Mouse (Mus musculus): ENCODE results near the gene Npm3. TPM values are rescaled to one million over a fixed set of nuclear protein-coding genes. Genes with fewer than 3 reads are reported as not detected.

Gene Npm3
- polyA plus RNA-seq, 1 experiment from 2014 or later: 20.6 TPM

DNA sequence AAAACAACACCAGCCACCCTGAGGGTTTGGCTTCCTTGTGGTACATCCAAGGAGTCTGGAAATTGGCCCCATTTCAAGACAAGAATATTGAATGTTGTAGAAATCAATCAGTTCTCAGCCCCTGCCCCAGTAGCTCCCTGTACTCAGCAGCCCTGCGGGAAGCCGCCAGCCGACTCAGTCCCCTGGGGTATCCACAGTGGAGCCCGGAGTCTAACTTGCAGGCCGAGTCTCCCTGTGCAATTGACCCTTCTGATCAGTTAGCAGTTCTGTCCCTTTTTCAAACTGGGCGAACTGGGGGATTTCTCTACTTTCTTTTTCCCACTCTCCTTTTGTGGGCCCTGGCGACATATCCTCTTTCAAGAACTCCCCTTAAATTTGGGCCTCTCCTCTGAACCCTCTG lies 8.6 kb downstream of the Npm3 start:
- H3K4me3 ChIP-seq: no peak overlapping the region
- no peak overlapping the region for H3K27ac ChIP-seq
- peaks cover 97% of the 10 kb centered on the region for H3K27me3 ChIP-seq
- H3K9me3 ChIP-seq: no peaks in the 10 kb centered on the region
- no peak overlapping the region for H3K9ac ChIP-seq
- no peak overlapping the region for H3K4me2 ChIP-seq
- 8% methylated on average over 7 of the region's 7 CpGs for WGBS
- H3K4me1 ChIP-seq: peaks cover 51% of the 10 kb centered on the region
- no peak for ATAC-seq (ENCODE audit: insufficient number of reproducible peaks, low FRiP score, low TSS enrichment, low read depth)
- no peaks in the 10 kb centered on the region for H3K36me3 ChIP-seq

DNA sequence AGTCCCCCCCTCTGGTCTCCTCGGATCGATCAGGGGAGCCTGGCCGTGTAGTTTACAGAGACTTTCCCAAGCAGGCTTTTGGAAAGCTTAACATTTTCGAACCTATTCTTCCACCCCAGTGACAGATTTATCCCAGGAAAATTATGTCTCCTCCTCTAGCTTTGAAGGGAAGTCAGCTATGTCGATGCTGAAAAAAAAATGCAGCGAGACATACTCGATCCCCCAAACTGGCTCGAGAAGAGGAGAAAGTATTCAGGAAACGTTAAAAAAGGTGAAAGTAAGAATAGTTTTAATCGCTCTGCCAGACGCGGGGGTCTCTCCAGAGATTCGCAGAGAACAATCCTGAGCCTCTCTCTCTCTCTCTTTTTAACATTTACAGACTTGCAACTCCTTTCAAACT lies 9.2 kb downstream of the Npm3 start:
- H3K27me3 ChIP-seq: peaks cover 97% of the 10 kb centered on the region
- no peaks in the 10 kb centered on the region for H3K36me3 ChIP-seq
- H3K4me3 ChIP-seq: no peak overlapping the region
- H3K4me1 ChIP-seq: peaks cover 47% of the 10 kb centered on the region
- H3K4me2 ChIP-seq: no peak overlapping the region
- no peak for ATAC-seq (ENCODE audit: insufficient number of reproducible peaks, low FRiP score, low TSS enrichment, low read depth)
- no peaks in the 10 kb centered on the region for H3K9me3 ChIP-seq
- H3K27ac ChIP-seq: no peak overlapping the region
- 7% methylated on average over 13 of the region's 13 CpGs for WGBS
- H3K9ac ChIP-seq: no peak overlapping the region

DNA sequence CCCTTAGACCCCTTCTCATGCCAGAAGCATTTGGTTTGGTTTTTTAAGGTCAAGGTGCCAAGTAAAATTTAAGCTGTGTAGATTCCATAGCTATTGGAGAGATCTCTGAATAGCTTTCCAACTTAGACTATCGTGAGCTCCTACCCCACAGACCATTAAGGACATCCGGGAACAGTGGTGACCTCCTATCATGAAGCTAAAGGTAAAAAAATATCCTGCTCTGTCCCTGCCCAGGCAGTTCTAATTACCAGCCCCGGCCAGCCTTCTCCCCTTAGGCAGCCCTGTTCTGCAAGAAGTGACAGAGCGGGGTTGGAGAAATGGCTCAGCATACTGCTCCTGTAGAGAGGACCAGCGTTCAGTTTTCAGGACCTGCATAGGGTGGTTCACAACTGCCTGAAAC lies 10.9 kb downstream of the Npm3 start:
- peaks cover 50% of the 10 kb centered on the region for H3K4me1 ChIP-seq
- H3K27me3 ChIP-seq: peaks cover 97% of the 10 kb centered on the region
- no peak overlapping the region for H3K4me2 ChIP-seq
- no peak overlapping the region for H3K27ac ChIP-seq
- no peak overlapping the region for H3K4me3 ChIP-seq
- no peaks in the 10 kb centered on the region for H3K36me3 ChIP-seq
- H3K9me3 ChIP-seq: no peaks in the 10 kb centered on the region
- 51% methylated on average over 5 of the region's 5 CpGs for WGBS
- no peak for ATAC-seq (ENCODE audit: insufficient number of reproducible peaks, low FRiP score, low TSS enrichment, low read depth)
- no peak overlapping the region for H3K9ac ChIP-seq

DNA sequence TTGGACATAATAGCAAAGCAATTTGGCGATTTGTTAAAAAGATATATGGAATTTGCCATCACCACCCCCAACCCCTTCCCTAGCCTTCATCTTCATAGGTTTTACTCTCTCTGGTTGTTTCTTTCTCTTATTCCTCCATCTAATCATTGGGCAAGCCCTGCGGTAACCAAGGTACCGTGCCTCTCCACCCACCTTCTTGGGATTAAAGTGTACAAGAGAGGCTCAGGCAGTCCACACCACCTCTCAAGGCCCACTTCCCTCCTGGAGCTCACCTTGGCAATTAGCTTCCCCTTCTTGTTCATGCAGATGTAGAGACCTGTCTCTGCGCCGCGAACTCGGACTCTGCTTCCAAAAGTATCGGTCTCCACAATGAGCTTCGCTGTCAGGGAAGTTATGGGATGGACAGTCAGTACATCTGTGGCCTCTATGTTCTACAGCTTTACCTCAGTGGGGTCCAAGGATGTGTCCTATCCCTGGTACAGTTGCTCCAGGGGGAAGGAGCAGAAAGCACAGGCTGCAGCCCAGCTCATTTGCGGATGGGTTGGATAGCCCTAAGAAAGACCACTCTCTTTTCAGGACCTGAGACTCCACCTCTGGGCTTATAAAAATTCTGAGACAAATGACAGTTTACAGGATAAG lies 11.4 kb downstream of the Npm3 start:
- Histone ChIP-seq H3K27me3 (peaks cover 97% of the 10 kb centered on the region), H3K4me1 (peaks cover 48% of the 10 kb centered on the region), H3K9ac (no peak overlapping the region), H3K4me3 (no peak overlapping the region), H3K27ac (no peak overlapping the region), H3K36me3 (no peaks in the 10 kb centered on the region), H3K9me3 (no peaks in the 10 kb centered on the region), H3K4me2 (no peak overlapping the region)
- WGBS: 80% methylated on average over 10 of the region's 10 CpGs
- ATAC-seq (ENCODE audit: insufficient number of reproducible peaks, low FRiP score, low TSS enrichment, low read depth): no peak

DNA sequence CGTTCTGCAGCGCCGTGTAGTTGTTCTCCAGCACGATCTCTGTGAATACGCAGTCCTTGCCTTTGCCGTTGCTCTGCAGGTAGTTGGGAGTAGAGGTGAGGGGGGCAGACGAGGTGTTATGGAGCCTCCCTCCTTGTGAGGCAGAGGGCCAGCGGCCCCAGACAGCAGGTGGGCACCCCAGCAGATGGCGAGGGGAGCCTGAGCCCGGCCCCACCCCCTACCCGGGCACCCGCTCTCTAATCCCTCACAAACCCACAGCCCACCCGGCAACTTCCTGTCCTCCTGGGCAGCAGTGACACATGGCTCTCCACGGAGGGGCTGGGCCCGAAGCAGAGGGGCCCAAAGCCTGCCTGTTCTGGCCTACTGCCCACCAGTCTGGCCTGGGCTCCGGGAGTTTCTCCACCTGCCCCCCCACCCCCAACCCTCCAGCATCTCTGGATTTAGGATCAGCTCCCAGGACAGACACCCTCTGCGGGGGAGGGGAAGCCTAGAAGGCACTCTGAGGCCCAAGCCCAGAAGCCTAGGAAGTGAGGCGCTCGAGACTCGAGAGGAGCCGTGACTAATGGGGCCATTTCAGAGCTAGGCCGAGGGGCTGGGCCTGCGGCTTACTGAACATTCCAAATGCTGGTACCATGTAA lies 12.1 kb downstream of the Npm3 start:
- Histone ChIP-seq H3K27me3 (peaks cover 96% of the 10 kb centered on the region), H3K36me3 (no peaks in the 10 kb centered on the region), H3K9ac (0 out of 2 replicates have a peak overlapping the region, but pooled peaks have one; percentile 33), H3K4me1 (peaks cover 42% of the 10 kb centered on the region), H3K9me3 (no peaks in the 10 kb centered on the region), H3K4me2 (peak overlapping the region; percentile 64), H3K4me3 (peak overlapping the region; percentile 32), H3K27ac (no peak overlapping the region)
- ATAC-seq (ENCODE audit: insufficient number of reproducible peaks, low FRiP score, low TSS enrichment, low read depth): no peak
- WGBS: 16% methylated on average over 23 of the region's 23 CpGs

DNA sequence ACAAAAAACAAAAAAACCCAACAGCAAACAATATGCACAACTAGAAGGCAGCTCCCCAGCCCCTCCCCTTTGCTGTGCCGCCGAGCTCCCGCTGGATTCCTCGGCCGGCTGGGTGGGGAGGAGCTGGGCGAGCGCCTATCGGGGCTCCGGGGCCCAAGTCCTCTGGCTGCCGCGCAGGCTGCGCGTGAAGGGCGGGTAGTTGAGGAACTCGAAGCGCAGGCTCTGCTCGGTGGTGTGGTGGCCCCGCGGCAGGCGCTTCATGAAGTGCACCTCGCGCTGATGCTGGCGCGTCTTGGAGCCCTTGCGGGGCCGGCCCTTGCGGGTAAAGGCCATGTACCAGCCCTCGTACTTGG lies 12.6 kb downstream of the Npm3 start:
- H3K27me3 ChIP-seq: peaks cover 95% of the 10 kb centered on the region
- H3K9ac ChIP-seq: 0 out of 2 replicates have a peak overlapping the region, but pooled peaks have one; percentile 33
- peak overlapping the region; percentile 64 for H3K4me2 ChIP-seq
- no peaks in the 10 kb centered on the region for H3K36me3 ChIP-seq
- H3K9me3 ChIP-seq: no peaks in the 10 kb centered on the region
- H3K27ac ChIP-seq: no peak overlapping the region
- H3K4me3 ChIP-seq: peak overlapping the region; percentile 32
- H3K4me1 ChIP-seq: peaks cover 37% of the 10 kb centered on the region
- no peak; the same call in 1 of the 2 replicates for ATAC-seq (ENCODE audit: insufficient number of reproducible peaks, low FRiP score, low TSS enrichment, low read depth)
- under 1% methylated on average over 28 of the region's 28 CpGs for WGBS

DNA sequence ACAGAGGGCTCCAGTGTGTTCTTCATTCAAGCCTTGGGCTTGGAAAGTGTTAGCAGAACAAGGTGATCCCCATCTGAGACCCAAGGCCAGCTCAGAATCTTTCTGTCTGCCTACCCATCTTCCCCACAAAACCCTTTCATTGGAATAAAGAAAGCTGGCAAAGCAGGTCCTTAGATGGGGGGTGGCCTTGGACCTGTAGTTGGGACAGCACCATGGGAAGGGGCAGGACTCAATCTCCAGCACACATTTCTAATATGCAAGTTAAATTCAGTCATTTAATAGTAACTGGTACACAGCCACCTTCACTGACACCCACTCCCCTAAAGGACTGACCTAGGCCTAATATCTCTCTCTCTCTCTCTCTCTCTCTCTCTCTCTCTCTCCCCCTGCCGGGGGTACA lies 13.2 kb downstream of the Npm3 start:
- Histone ChIP-seq H3K27me3 (peaks cover 93% of the 10 kb centered on the region), H3K4me3 (no peak overlapping the region), H3K4me1 (peaks cover 31% of the 10 kb centered on the region), H3K27ac (no peak overlapping the region), H3K9ac (no peak overlapping the region), H3K4me2 (no peak overlapping the region), H3K36me3 (no peaks in the 10 kb centered on the region), H3K9me3 (no peaks in the 10 kb centered on the region)
- ATAC-seq (ENCODE audit: insufficient number of reproducible peaks, low FRiP score, low TSS enrichment, low read depth): no peak
- WGBS: 48% methylated on average over 1 of the region's 1 CpGs

DNA sequence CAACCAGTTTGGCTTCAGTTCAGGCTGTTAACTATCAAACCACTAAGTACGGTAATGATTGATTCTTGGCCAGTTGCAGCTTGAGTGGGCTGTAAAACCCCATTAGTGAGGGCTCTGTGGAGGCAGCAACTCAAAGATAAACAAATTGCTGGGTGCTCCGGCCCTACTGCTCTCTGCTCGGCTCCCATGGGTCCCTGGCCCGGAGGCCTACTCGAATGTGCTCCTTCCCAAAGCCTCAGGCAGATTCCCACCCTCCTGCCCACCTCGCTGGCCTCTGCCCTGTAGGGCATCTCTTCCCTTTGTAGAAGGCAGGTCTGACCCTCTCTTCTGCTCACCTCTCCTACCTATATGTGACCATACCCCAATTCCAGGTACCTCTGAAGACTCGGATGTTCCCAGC lies 14.6 kb downstream of the Npm3 start:
- H3K4me2 ChIP-seq: no peak overlapping the region
- H3K36me3 ChIP-seq: no peaks in the 10 kb centered on the region
- H3K27ac ChIP-seq: no peak overlapping the region
- no peak for ATAC-seq (ENCODE audit: insufficient number of reproducible peaks, low FRiP score, low TSS enrichment, low read depth)
- no peak overlapping the region for H3K9ac ChIP-seq
- WGBS: 25% methylated on average over 7 of the region's 7 CpGs
- no peak overlapping the region for H3K4me3 ChIP-seq
- no peaks in the 10 kb centered on the region for H3K9me3 ChIP-seq
- peaks cover 22% of the 10 kb centered on the region for H3K4me1 ChIP-seq
- peaks cover 91% of the 10 kb centered on the region for H3K27me3 ChIP-seq

DNA sequence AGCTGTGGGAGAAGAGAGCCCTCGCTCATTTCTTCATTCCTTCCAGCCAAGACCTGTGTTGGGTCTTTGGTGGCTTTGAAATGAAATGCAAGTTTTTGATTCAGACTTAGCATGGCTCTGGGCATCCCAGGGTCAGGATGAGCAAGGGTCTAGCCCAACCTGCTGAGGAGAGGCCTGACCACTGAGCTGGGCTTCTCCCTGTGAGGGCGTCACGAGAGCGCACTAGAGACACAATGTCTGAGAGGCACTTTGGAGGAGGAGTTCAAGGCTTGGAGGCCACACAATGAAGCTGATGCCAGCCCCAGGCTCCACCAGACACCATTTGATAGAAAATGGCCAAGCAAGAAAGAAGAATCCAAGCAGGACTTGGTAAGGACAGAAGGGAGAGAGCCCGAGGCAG lies 15.2 kb downstream of the Npm3 start:
- no peak overlapping the region for H3K4me2 ChIP-seq
- WGBS: 64% methylated on average over 5 of the region's 5 CpGs
- H3K27me3 ChIP-seq: peaks cover 86% of the 10 kb centered on the region
- ATAC-seq (ENCODE audit: insufficient number of reproducible peaks, low FRiP score, low TSS enrichment, low read depth): no peak
- H3K4me1 ChIP-seq: peaks cover 22% of the 10 kb centered on the region
- no peak overlapping the region for H3K4me3 ChIP-seq
- H3K9me3 ChIP-seq: no peaks in the 10 kb centered on the region
- no peaks in the 10 kb centered on the region for H3K36me3 ChIP-seq
- no peak overlapping the region for H3K27ac ChIP-seq
- no peak overlapping the region for H3K9ac ChIP-seq

DNA sequence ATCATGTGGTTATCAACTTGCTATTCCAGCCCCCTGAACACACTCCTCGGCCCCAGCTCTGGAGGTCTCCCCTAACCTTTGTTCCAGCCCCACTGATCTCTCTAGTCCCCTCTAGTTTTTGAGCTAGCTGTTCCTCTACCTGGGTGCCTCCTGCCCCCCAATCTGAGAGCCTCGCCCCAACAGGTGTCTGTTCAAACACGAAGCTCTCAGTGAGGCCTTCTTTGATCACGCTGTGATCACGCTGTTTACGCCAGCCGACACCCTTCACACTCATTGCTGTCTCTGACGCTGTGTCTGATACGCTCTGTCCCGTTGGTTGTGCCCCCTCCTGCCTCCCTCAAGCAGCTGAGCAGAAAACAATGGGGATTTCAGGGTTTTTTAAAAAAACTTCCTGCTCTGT lies 15.8 kb downstream of the Npm3 start:
- WGBS: 28% methylated on average over 10 of the region's 10 CpGs

DNA sequence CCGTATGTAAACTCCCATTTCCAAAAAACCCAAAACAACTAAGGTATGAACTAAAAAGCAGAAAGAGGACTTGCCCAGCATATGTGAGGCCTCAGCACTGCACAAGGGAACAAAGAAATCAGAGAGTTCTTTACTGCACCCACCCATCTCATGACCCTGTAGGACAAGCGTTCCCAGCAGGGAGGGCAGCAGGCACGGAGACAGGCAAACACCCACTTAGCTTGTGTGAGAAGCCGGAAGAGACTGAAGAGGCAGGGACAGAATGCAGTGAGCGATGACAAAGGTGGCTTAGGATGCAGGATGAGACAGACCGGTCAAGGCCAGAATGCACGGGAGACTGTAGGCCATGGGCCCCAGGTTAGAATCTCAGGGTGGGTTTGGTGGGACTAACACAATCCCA lies 17.7 kb downstream of the Npm3 start:
- Histone ChIP-seq H3K9me3 (no peaks in the 10 kb centered on the region), H3K36me3 (no peaks in the 10 kb centered on the region), H3K4me1 (peaks cover 10% of the 10 kb centered on the region), H3K4me3 (no peak overlapping the region), H3K27me3 (peaks cover 60% of the 10 kb centered on the region), H3K4me2 (no peak overlapping the region), H3K27ac (no peak overlapping the region), H3K9ac (no peak overlapping the region)
- 85% methylated on average over 7 of the region's 7 CpGs for WGBS
- no peak for ATAC-seq (ENCODE audit: insufficient number of reproducible peaks, low FRiP score, low TSS enrichment, low read depth)

More for the DNA sequence above, 15.8 kb downstream of the Npm3 start:
- Histone ChIP-seq H3K9ac (no peak overlapping the region), H3K4me3 (no peak overlapping the region), H3K27ac (no peak overlapping the region), H3K4me2 (no peak overlapping the region), H3K36me3 (no peaks in the 10 kb centered on the region), H3K9me3 (no peaks in the 10 kb centered on the region), H3K4me1 (peaks cover 22% of the 10 kb centered on the region), H3K27me3 (peaks cover 79% of the 10 kb centered on the region)
- no peak for ATAC-seq (ENCODE audit: insufficient number of reproducible peaks, low FRiP score, low TSS enrichment, low read depth)

DNA sequence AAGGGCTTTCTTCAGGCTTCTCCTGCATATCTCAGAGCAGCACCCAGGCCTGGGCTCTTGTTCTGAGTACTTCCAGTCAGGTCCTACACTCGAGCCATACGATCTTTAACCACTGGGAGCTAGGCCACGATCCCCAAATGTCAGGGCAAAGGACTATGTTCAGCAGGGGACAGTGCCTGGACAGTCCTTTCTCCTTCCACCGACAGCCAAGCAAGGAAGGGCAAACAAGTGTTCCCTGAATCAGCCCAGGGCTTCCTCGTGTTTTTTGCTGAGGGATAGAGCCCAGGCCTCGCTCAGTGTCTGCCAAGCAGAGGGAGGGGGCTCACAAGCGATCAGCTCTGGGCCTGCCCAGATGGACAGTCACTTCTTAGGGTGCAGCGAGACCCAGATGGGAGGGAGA lies 19.3 kb downstream of the Npm3 start:
- Histone ChIP-seq H3K4me2 (no peak overlapping the region), H3K9ac (no peak overlapping the region), H3K36me3 (no peaks in the 10 kb centered on the region), H3K4me1 (peaks cover 16% of the 10 kb centered on the region), H3K27me3 (peaks cover 44% of the 10 kb centered on the region), H3K4me3 (no peak overlapping the region), H3K27ac (no peak overlapping the region), H3K9me3 (no peaks in the 10 kb centered on the region)
- WGBS: 80% methylated on average over 8 of the region's 8 CpGs
- no peak for ATAC-seq (ENCODE audit: insufficient number of reproducible peaks, low FRiP score, low TSS enrichment, low read depth)

All from limb, embryonic 15.5 days (tissue).